Mouse (Mus musculus) brain, embryonic 14.5 days (tissue): Measurements from ENCODE around the gene Yy1. TPM values are rescaled to one million over a fixed set of nuclear protein-coding genes. Genes with fewer than 3 reads are reported as not detected.

Source experiments
- DNase-seq: peaks from one replicate; pipeline ENCODE4 v3.0.0-alpha.2; 2011; ENCODE audit warnings: low read depth
- CTCF ChIP-seq: fragments of 200-500 bp; IDR thresholded peaks from 2 replicates; pipeline ENCODE4 v1.5.1; 2012; ENCODE audit warnings: inconsistent platforms, mild to moderate bottlenecking, moderate library complexity, borderline replicate concordance; ENCODE audit not compliant: insufficient read depth, insufficient read length; ENCODE audit errors: extremely low read depth
- POLR2A ChIP-seq: fragments of 200-500 bp; IDR thresholded peaks from 2 replicates; pipeline ENCODE4 v1.6.1; 2012; ENCODE audit warnings: mild to moderate bottlenecking, inconsistent platforms, borderline replicate concordance; ENCODE audit not compliant: poor library complexity, insufficient read depth, insufficient read length, severe bottlenecking; ENCODE audit errors: extremely low read depth
- polyA plus RNA-seq: library from polyadenylated mRNA; depleted of rRNA; stranded (reverse); fragments of >200 nt; gene quantifications from 2 replicates; pipeline ENCODE4 v1.2.3, GENCODE M21; 2012

Gene Yy1
- polyA plus RNA-seq, 1 experiment: 33.6 TPM

GRCm38 (mm10) chr12:108787329-108787728 lies 5.4 kb upstream of the Yy1 start:
- TF ChIP-seq POLR2A (no peak), CTCF (no peak)
- no peak for DNase-seq

- peak; percentile 48 for TF ChIP-seq POLR2A
- TF ChIP-seq CTCF: no peak
- peak; percentile 90 for DNase-seq
Measured at GRCm38 (mm10) chr12:108792152-108792545, 624 bp upstream of the Yy1 start.

DNA sequence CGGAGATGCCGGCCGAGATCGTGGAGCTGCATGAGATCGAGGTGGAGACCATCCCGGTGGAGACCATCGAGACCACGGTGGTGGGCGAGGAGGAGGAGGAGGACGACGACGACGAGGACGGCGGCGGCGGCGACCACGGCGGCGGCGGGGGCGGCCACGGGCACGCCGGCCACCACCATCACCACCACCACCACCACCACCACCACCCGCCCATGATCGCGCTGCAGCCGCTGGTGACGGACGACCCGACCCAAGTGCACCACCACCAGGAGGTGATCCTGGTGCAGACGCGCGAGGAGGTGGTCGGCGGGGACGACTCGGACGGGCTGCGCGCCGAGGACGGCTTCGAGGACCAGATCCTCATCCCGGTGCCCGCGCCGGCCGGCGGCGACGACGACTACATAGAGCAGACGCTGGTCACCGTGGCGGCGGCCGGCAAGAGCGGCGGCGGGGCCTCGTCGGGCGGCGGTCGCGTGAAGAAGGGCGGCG lies 724 bp downstream of the Yy1 start:
- TF ChIP-seq POLR2A: no peak
- no peak for TF ChIP-seq CTCF
- DNase-seq: no peak

DNA sequence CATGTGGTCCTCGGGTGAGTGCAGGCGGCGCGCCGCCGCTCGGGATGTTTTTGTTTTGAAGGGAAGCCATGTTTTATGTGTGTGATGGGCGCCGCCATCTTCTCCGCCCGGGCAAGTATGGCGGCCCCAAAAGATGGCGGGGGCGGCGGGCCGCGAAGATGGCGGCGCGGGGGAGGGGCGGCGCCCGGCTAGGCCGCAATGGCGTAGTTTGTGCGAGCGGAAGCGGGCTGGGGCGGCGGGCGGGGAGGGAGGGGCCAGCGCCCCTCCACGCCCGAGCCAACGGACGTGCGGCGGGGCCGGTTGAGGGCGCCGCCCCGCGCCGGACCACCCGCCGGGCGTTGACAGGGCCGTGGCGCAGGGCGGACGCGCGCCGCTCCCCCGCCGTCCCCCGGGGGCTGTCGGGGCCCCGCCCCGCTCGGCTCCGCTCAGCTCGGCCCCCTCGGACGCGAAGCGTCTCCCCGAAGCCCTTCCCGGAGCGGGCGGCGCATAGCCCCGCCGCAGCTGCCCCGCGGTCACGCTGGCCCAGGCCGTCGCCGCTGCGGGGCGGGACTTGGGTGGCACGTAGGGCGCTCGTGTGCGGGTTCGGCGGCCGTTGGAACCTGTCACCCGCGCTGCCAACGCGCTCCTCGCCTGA lies 1.4 kb downstream of the Yy1 start:
- peak; percentile 93 for DNase-seq
- no peak; the same call in 1 of the 2 replicates for TF ChIP-seq POLR2A
- TF ChIP-seq CTCF: no peak

DNA sequence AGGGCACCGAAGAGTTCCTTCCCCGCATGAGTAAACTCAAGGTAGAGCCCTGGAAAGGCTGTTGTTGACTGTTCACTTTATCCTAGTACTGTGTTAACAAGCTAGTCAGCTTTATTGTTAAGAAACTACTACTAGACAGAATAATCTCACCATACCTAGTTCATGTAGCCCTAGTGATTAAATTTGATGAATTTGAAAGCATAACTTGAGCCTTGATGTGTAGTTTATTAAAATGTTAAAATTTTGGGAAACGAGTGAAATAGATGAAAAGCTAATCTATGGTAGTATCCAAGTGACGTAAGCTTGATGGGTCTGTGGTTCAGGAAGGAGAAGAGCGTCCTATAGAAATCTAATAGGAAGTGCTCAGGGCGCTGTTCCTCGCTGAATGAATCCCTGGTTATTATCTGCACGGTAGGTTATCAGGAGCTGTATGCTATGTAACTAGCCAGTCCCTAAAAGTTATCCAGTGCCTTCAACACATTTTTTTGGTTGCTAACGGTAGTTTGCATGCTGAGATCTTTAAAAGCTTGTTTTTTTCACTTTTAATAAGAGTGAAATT lies 2.3 kb downstream of the Yy1 start:
- TF ChIP-seq POLR2A (no peak), CTCF (no peak)
- DNase-seq: peak; percentile 21

DNA sequence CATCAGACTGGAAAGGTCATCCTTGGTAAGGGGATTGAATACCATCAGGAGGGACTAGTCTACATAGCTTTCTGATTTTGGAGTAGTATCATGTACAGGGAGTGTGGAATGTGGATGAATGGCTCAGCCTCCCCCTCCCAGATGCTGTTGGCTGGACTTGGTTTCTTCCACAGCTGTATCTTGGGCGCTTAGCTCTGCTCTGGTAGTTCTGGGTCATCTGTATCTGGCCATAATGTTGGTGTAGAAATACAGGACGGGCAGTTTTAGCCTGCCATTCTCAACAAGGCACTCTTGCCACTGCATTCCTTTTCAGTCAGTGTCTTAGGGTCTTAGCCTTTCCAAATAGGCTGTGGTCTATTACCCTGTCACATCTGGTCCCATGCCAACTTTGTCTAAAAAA lies 8.8 kb downstream of the Yy1 start:
- no peak for TF ChIP-seq POLR2A
- no peak for TF ChIP-seq CTCF
- no peak for DNase-seq

DNA sequence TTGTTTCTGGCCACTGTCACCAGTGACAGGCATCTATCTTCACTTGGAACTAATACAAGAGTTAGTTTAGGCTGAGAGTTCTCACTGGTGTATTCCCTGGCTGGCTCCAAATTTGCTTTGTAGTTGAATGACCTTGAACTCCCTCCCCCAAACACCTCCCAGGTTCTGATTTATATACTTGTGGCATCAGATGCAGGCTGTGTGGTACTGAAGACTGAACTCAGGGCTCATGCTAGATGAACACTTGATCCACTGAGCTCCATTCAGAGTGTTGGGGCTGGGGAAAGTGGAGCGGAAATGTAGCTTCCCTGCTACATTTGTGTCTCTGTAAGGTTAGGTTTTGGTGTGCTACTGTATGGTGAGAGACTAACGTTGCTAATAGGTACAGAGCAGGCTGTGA lies 11.6 kb downstream of the Yy1 start:
- TF ChIP-seq POLR2A: no peak
- TF ChIP-seq CTCF: no peak
- no peak for DNase-seq

- TF ChIP-seq POLR2A (no peak), CTCF (no peak)
- no peak for DNase-seq
Measured at GRCm38 (mm10) chr12:108808465-108808864, 15.7 kb downstream of the Yy1 start.

GRCm38 (mm10) chr12:108809771-108810170 lies 17.0 kb downstream of the Yy1 start:
- TF ChIP-seq POLR2A (no peak), CTCF (no peak)
- DNase-seq: no peak

- no peak for DNase-seq
- TF ChIP-seq CTCF (no peak), POLR2A (no peak)
Measured at GRCm38 (mm10) chr12:108810309-108810708, 17.5 kb downstream of the Yy1 start.

GRCm38 (mm10) chr12:108811133-108811532 lies 18.4 kb downstream of the Yy1 start:
- peak; percentile 39 for DNase-seq
- TF ChIP-seq POLR2A (no peak), CTCF (peak; percentile 41; the same call in 1 of the 2 replicates)

GRCm38 (mm10) chr12:108812463-108812862 lies 19.7 kb downstream of the Yy1 start:
- no peak for TF ChIP-seq POLR2A
- no peak for TF ChIP-seq CTCF
- no peak for DNase-seq
